Mouse (Mus musculus): ENCODE measurements around the gene Dach1.

The Dach1 gene

GRCm38 (mm10) chr14:98169421-98170076 is at the start of gene Dach1:
Gene Dach1 (minus strand): TSS chr14:98169765.
- no peak for DNase-seq

GRCm38 (mm10) chr14:98200089-98200488 is 30.5 kb upstream of the Dach1 start:
- DNase-seq, result no peak

GRCm38 (mm10) chr14:98181545-98181944 is 12.0 kb upstream of the Dach1 start:
- no peak for DNase-seq

- no peak for DNase-seq
Observed at GRCm38 (mm10) chr14:98173831-98174230, 4.3 kb upstream of the Dach1 start.

GRCm38 (mm10) chr14:98172394-98172905 is 2.9 kb upstream of the Dach1 start:
- no peak for DNase-seq

- DNase-seq, result no peak
Observed at GRCm38 (mm10) chr14:98171861-98172260, 2.3 kb upstream of the Dach1 start.

GRCm38 (mm10) chr14:98168908-98169401 is 610 bp downstream of the Dach1 start:
- peak; percentile 11 for DNase-seq

- peak; percentile 2 for DNase-seq
Observed at GRCm38 (mm10) chr14:98168039-98168907, 1.3 kb downstream of the Dach1 start.

GRCm38 (mm10) chr14:98167186-98168038 is 2.2 kb downstream of the Dach1 start:
- no peak for DNase-seq

GRCm38 (mm10) chr14:98166318-98166976 is 3.1 kb downstream of the Dach1 start:
- no peak for DNase-seq

- no peak for DNase-seq
Observed at GRCm38 (mm10) chr14:98156753-98157152, 12.8 kb downstream of the Dach1 start.

- no peak for DNase-seq
Observed at GRCm38 (mm10) chr14:98155725-98156392, 13.7 kb downstream of the Dach1 start.

GRCm38 (mm10) chr14:98154832-98155422 is 14.6 kb downstream of the Dach1 start:
- no peak for DNase-seq

GRCm38 (mm10) chr14:98141758-98142157 is 27.8 kb downstream of the Dach1 start:
- no peak for DNase-seq

GRCm38 (mm10) chr14:98138873-98139665 is 30.5 kb downstream of the Dach1 start:
- DNase-seq, result no peak

GRCm38 (mm10) chr14:98134546-98134945 is 35.0 kb downstream of the Dach1 start:
- no peak for DNase-seq

- DNase-seq, result no peak
Observed at GRCm38 (mm10) chr14:98123032-98123431, 46.5 kb downstream of the Dach1 start.

- no peak for DNase-seq
Observed at GRCm38 (mm10) chr14:98116627-98117026, 52.9 kb downstream of the Dach1 start.

GRCm38 (mm10) chr14:98113106-98113505 is 56.5 kb downstream of the Dach1 start:
- no peak for DNase-seq

- no peak for DNase-seq
Observed at GRCm38 (mm10) chr14:98109929-98110328, 59.6 kb downstream of the Dach1 start.
